Mouse (Mus musculus): ENCODE measurements at regions not wholly inside any gene's neighbourhood (a gene's known extent, or its start where the extent isn't known, plus 50 kb on each side); places are given as distances from the start of the nearest gene placed in this dataset.
A peak's percentile ranks its signal among the peaks of the same experiment; 100 is the strongest.

GRCm38 (mm10) chr7:58557535-58557934 is 98.4 kb upstream of the Atp10a start:
- no peak for DNase-seq (ENCODE audit: low read depth)

- no peak for DNase-seq (ENCODE audit: low read depth)
These were observed 87.2 kb upstream of the Atp10a start for GRCm38 (mm10) chr7:58568807-58569206.

- DNase-seq (ENCODE audit: low read depth): peak; percentile 76
These were observed 71.6 kb upstream of the Atp10a start for GRCm38 (mm10) chr7:58584241-58584820.

GRCm38 (mm10) chr7:58585626-58586256 is 70.2 kb upstream of the Atp10a start:
- no peak for DNase-seq (ENCODE audit: low read depth)

GRCm38 (mm10) chr7:58595951-58596350 is 60.0 kb upstream of the Atp10a start:
- no peak for DNase-seq (ENCODE audit: low read depth)
